Mouse (Mus musculus) cerebellum, adult 18-20 months (tissue): ENCODE results near the gene Eef1a2.

Source experiments
- DNase-seq, 2 experiments: peaks; one replicate each; pipeline ENCODE4 v3.0.0; 2021

The Eef1a2 gene

GRCm38 (mm10) chr2:181157716-181158302 lies 995 bp upstream of the Eef1a2 start:
- peak in 1 of 2 experiments; percentile 44 for DNase-seq

- DNase-seq: no peak
Observed at GRCm38 (mm10) chr2:181157180-181157579, 366 bp upstream of the Eef1a2 start.

GRCm38 (mm10) chr2:181155801-181156200 lies 1.0 kb downstream of the Eef1a2 start:
- DNase-seq: peak; percentile 82 to 84

DNA sequence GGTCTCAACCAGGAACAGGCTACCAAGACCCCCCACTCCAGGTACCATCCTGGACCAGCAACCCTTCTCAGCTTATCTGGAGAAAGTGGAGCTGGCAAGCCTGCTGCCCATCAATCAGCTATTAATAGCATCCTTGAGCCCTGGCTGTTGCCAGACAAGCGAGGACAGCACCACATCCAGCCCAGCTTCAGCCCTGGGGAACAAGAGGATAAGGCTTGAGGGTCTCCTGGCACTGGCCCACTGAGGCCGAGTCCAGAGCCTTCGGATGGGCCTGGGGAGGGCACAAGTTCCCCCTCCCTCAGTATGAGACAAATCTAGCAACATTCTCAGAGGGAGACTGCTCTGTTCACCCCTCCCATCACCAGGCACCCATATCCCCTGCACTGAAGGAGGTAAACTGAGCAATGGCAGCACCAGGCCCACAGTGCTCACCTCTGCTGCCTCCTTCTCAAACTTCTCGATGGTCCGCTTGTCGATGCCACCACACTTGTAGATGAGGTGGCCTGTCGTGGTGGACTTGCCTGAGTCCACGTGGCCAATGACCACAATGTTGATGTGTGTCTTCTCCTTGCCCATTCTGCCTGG lies 1.9 kb downstream of the Eef1a2 start:
- DNase-seq: no peak

DNA sequence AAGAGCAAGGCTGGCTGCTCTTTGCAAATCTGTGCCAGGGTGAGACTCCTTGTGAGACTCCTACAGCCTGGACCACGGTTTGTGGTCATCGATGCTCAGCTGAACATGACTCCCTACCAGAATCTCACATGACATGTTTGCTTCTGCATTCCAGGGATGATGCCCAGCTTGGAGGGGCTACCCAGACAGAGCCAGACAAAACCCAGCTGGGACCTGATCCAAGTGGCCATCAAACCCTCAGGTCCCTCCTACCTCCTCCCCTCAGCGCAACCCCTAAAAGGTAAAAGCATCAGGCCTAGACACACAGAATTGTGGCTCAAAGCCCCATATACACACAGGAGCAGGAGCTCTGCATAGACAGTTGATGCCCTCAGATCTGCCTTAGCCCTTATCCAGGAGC lies 2.5 kb downstream of the Eef1a2 start:
- DNase-seq: no peak

- DNase-seq: peak; percentile 71 to 75
Observed at GRCm38 (mm10) chr2:181153837-181154236, 3.0 kb downstream of the Eef1a2 start.

DNA sequence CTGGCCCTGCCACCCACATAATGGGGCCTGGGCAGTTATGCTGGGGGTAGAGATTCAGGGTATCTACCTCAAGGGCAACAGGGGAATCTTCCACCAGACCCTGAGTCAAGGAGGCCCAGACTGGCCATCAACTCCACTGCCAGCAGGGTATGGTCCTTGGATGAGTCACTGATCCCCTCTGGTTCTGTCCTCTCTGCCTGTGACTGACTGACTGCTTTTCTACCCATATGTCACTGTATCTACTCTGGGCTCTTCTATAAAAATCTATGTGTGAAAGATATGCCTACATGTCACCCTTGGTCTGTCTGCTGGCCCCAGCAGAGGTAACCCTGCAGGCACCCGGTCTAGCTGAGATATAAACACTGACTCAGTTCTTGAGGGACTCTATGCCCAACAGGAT lies 3.7 kb downstream of the Eef1a2 start:
- DNase-seq: no peak

GRCm38 (mm10) chr2:181152701-181153100 lies 4.1 kb downstream of the Eef1a2 start:
- peak; percentile 53 to 55 for DNase-seq

- DNase-seq: peak in 1 of 2 experiments; percentile 36
Observed at GRCm38 (mm10) chr2:181150281-181150680, 6.5 kb downstream of the Eef1a2 start.

GRCm38 (mm10) chr2:181148318-181148955 lies 8.4 kb downstream of the Eef1a2 start:
- DNase-seq: peak; percentile 59 to 67

- DNase-seq: peak in 1 of 2 experiments; percentile 47
Observed at GRCm38 (mm10) chr2:181147546-181148317, 9.1 kb downstream of the Eef1a2 start.

GRCm38 (mm10) chr2:181146976-181147545 lies 9.8 kb downstream of the Eef1a2 start:
- DNase-seq: no peak

DNA sequence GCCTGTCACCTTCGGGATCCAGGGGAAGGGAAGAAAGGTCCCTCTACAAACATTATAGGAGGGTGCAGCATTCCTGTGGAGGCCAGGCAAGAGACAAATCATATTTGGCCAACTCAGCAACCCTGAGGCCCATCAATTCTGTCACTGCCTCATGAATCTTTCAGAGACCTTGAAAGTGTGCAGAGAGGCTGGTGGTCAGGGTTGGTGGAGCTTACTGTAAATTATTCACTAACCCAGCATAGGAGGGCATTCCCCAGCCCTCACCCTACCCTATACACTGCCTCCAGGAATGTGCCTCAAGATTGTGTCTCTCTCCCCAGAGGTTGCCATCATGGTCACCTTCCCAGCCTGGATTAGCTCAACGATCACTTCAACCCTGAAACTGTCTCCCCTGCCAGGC lies 12.1 kb downstream of the Eef1a2 start:
- no peak for DNase-seq

DNA sequence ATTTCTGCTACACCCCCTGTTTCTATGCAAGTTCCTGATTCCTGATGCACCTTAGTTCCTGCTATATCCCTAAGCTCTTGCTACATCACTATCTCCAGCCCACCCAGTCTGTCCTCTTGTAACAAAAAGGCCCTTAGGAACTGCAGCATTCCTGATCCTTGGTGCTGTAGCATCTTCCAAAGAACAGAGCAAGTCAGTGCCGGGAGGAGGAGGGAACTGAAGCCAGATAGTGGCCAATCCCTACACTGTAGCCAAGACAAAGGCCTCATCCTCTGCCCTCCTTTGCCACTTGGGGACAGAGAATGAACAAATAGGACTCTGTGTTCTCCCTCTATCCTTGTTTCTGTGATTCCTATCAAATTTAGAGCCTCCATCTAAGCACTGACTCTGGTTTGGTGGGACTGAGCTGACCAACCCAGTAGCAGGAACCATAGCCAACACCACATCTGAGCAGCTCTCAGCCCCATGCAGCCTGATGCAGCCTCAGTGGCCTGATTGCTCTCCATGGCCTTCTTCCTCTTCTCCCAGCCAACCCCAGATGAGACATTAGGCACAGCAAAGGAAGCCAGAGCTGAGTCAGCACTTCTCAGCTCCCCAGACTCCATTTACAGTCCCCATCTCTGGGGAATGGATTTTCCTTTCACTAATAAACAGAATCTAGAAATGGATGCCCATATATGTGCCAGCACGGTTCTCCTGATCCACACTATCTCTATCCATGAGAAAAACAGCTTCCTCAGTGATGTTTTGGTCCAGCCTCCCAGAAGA lies 13.1 kb downstream of the Eef1a2 start:
- no peak for DNase-seq

GRCm38 (mm10) chr2:181142703-181143135 lies 14.1 kb downstream of the Eef1a2 start:
- DNase-seq: peak in 1 of 2 experiments; percentile 66

DNA sequence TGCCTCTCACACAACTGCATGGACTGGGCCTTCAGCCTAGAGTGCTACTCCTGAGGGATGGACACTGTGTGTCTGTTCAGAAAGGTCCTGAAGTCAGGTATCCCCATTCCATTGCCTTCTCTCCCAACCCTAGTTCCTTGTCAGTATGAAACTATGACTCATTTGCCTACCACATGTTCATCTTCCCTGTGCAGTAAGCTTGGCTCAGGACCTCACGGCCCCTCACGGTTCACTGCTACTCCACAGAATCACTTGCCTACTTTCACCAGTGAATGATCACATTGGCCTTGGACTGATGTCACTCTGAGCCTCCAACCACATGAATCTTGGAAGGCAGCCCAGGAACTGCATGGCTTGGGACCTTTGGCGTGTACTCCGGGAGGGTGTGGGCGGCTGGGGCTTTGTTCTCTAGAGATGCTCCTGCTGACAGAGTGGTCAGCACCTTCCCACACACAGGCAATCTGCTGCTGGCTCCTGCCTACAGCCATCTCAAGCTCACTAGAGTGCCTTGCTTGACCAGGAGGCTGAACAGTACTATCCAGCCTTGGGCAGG lies 17.1 kb downstream of the Eef1a2 start:
- DNase-seq: peak; percentile 82 to 86

DNA sequence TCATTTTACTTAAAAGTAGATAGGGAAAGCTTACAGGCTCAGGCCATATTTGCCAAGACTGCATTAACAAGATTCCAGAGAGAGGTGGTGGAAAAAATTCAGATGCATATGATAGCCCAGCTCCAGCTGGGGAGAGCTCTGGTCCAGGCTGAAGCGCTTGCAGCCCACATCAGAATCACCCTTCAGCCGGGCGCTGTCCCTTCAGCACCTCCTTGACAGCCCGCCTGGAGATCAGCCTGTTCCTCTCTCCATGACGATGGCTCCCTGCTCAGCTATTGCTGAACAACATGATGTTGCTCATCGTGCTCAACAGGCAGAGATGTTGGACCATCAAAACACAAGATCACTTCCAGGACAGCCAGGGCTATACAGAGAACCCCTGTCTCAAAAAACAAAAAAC lies 19.9 kb downstream of the Eef1a2 start:
- DNase-seq: no peak

DNA sequence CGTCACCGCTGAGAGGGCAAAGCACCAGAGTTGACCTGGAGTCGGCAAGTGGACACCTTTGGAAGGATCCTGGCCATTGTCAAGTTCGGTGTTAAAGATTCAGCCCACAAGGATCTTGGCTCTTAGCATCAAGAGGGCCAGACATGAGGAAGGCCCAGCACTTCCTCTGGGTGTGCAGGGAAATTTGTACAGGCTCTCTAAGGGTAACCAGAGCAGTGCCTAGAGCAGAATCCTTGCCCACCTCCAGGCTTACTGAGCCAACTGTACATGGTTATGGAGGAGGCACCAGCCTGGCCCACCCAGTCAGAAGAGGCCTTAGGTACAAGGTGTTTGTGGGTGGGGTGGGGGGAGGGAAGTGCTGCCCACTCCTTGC lies 21.4 kb downstream of the Eef1a2 start:
- DNase-seq: no peak

DNA sequence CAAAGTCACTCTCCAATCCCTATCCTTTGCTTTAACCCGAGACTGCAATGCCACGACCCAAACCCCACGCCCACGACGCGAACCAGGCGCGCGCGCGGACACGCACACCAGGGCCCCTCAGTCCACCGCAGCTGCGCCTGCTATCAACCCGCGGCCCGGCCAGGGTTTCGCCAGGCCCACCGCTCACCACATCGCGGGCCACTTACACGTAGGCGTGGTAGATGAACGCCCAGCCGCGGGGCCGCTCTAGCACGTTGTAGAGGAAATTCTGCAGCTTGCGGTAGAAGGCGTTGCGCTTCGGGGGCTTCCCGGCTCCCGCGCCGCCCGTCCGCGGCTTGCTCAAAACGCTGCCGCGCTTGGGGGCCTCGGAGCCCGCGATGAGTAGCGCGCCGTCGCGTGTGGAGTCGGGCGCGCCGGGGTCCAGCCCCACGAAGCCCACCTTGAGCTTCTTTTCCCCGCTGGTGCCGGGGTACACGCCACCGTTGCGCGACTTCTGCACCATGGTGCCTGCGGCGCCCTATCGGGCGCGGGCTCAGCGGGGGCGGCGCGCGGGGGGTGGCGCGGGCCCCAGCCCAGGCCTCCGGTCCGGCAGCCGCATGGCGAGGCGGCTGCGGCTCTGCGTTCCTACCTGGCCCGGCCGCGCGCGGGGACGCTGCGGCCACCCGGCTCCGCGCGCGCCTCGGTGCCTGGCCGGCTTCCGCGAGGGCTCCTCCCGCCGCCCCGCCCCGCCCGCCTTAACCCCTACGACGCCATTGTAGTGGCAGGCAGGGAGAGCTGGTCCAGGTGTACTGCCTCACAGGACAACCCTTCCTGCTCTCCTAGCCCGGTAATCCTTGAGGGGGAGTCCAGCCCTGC lies 22.0 kb downstream of the Eef1a2 start, which contains the start of gene Kcnq2:
Gene Kcnq2 (minus strand): TSS at position 710 of the 855 bp plus-strand sequence.
- DNase-seq: peak; percentile 60 to 79

DNA sequence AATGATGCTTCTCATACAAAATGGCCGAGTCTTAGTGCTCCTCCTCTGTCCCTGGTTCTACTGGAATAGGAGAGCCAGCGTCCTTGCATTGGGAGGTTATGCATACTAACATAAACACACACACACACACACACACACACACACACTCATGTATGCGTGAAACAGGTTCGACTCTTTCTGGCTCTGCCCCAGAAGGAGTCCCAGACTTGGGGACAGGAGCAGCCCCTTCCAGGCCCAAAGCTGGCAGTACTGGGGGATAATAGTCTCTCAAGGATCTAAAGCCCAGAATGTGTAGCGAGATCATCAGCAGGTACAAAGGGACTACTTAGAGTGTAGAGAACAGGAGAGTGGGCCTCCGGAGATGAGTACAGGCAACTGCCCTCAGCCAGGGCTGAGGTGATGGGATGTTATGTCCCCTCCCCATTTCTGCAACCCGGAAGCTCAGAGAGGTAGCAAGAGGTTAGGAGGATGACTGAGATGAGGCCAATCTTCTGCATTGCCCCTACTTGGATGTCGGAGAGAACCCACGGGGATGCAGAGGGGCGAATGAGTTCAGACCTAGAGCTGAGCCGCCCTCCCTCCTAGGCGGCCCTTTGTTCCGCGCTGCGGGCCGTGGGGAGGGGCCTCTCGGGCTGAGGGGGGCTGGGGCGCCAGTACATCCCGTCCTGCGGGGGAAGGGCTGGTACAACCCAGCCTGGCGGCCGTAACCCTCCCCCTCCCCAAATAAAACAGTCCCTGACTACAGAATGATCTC lies 22.8 kb downstream of the Eef1a2 start:
- DNase-seq: peak; percentile 51 to 62
